Mouse (Mus musculus) intestine, postnatal 0 days (tissue): ENCODE measurements at regions not wholly inside any gene's neighbourhood (a gene's known extent, or its start where the extent isn't known, plus 50 kb on each side); places are given as distances from the start of the nearest gene placed in this dataset.

Experiments used
- ATAC-seq: fragments of 200-750 bp; cut with Nextera tagmentation; 2 replicates; pipeline ENCODE4 v1.8.0; 2017; ENCODE audit warnings: mild to moderate bottlenecking, moderate TSS enrichment, moderate library complexity
- H3K27ac ChIP-seq: fragments of 300-500 bp; sonication (generic); 2 replicates; pipeline ENCODE4 v1.5.1; 2014; ENCODE audit warnings: mild to moderate bottlenecking, low read depth, low read length, moderate library complexity
- H3K27me3 ChIP-seq: fragments of 300-500 bp; sonication (generic); replicated peaks from 2 replicates; pipeline ENCODE4 v1.6.1; 2014; ENCODE audit warnings: low read length, mixed read lengths; ENCODE audit not compliant: control insufficient read depth, insufficient read depth
- H3K36me3 ChIP-seq: fragments of 300-500 bp; sonication (generic); 2 replicates; pipeline ENCODE4 v1.6.1; 2014; ENCODE audit warnings: mild to moderate bottlenecking, moderate library complexity; ENCODE audit not compliant: control insufficient read depth, insufficient read depth
- H3K4me1 ChIP-seq: fragments of 300-500 bp; sonication (generic); replicated peaks from 2 replicates; pipeline ENCODE4 v1.6.1; 2014; ENCODE audit warnings: antibody characterized with exemption, low read length, mixed read lengths; ENCODE audit not compliant: control insufficient read depth, insufficient read depth
- H3K4me2 ChIP-seq: fragments of 300-500 bp; sonication (generic); replicated peaks from 2 replicates; pipeline ENCODE4 v1.6.1; 2014; ENCODE audit warnings: low read depth, mild to moderate bottlenecking, moderate library complexity
- H3K4me3 ChIP-seq: fragments of 300-500 bp; sonication (generic); 2 replicates; pipeline ENCODE4 v1.5.1; 2014; ENCODE audit warnings: low read depth, low read length
- H3K9ac ChIP-seq: fragments of 300-500 bp; sonication (generic); 2 replicates; pipeline ENCODE4 v1.6.1; 2014; ENCODE audit warnings: mild to moderate bottlenecking, low read depth, low read length
- H3K9me3 ChIP-seq: fragments of 300-500 bp; sonication (generic); 2 replicates; pipeline ENCODE4 v1.6.1; 2016; ENCODE audit warnings: mixed run types; ENCODE audit not compliant: control insufficient read depth
- CTCF ChIP-seq: sonication (generic); IDR thresholded peaks from 2 replicates; pipeline ENCODE4 v1.5.1; 2016; ENCODE audit warnings: low read depth, mild to moderate bottlenecking, control low read depth, antibody characterized with exemption, moderate library complexity
- WGBS: fragments of 180-500 bp; shearing (Covaris S2); extraction: QIAGEN DNeasy Blood & Tissue Kit; methylation state at CpG from one replicate; pipeline ENCODE4 v1.1.7; 2014; 5-methylcytosine and 5-hydroxymethylcytosine counted together

GRCm38 (mm10) chr1:119124798-119125197 lies 71.4 kb upstream of the Gli2 start:
- H3K9me3 ChIP-seq: no peaks in the 10 kb centered on the region
- no peaks in the 10 kb centered on the region for H3K4me1 ChIP-seq
- no peak overlapping the region for H3K27ac ChIP-seq
- WGBS: 74% methylated on average over 4 of the region's 4 CpGs
- H3K4me2 ChIP-seq: no peak overlapping the region
- H3K9ac ChIP-seq: no peak overlapping the region
- H3K27me3 ChIP-seq: no peaks in the 10 kb centered on the region
- TF ChIP-seq CTCF: no peak
- ATAC-seq: no peak
- H3K4me3 ChIP-seq: no peak overlapping the region
- no peaks in the 10 kb centered on the region for H3K36me3 ChIP-seq

- H3K4me1 ChIP-seq: no peaks in the 10 kb centered on the region
- no peak for ATAC-seq
- H3K36me3 ChIP-seq: no peaks in the 10 kb centered on the region
- H3K27me3 ChIP-seq: no peaks in the 10 kb centered on the region
- 78% methylated on average over 2 of the region's 2 CpGs for WGBS
- H3K4me2 ChIP-seq: no peak overlapping the region
- TF ChIP-seq CTCF: no peak
- no peak overlapping the region for H3K4me3 ChIP-seq
- H3K9ac ChIP-seq: no peak overlapping the region
- H3K9me3 ChIP-seq: no peaks in the 10 kb centered on the region
- H3K27ac ChIP-seq: no peak overlapping the region
Measured at GRCm38 (mm10) chr1:119124063-119124462, 70.6 kb upstream of the Gli2 start.

GRCm38 (mm10) chr1:119123402-119123801 lies 70.0 kb upstream of the Gli2 start:
- Histone ChIP-seq H3K4me3 (no peak overlapping the region), H3K27me3 (no peaks in the 10 kb centered on the region), H3K27ac (no peak overlapping the region), H3K36me3 (no peaks in the 10 kb centered on the region), H3K4me2 (no peak overlapping the region), H3K9me3 (no peaks in the 10 kb centered on the region), H3K4me1 (no peaks in the 10 kb centered on the region), H3K9ac (no peak overlapping the region)
- WGBS: 35% methylated on average over 3 of the region's 3 CpGs
- no peak for ATAC-seq
- no peak for TF ChIP-seq CTCF

- H3K4me1 ChIP-seq: no peaks in the 10 kb centered on the region
- H3K9ac ChIP-seq: no peak overlapping the region
- H3K4me2 ChIP-seq: no peak overlapping the region
- no peak for TF ChIP-seq CTCF
- H3K27me3 ChIP-seq: no peaks in the 10 kb centered on the region
- no peak overlapping the region for H3K4me3 ChIP-seq
- ATAC-seq: no peak
- no peak overlapping the region for H3K27ac ChIP-seq
- H3K9me3 ChIP-seq: no peaks in the 10 kb centered on the region
- 65% methylated on average over 6 of the region's 6 CpGs for WGBS
- H3K36me3 ChIP-seq: no peaks in the 10 kb centered on the region
Measured at GRCm38 (mm10) chr1:119122975-119123374, 69.6 kb upstream of the Gli2 start.

GRCm38 (mm10) chr1:119119863-119120569 lies 66.6 kb upstream of the Gli2 start:
- WGBS: 34% methylated on average over 8 of the region's 8 CpGs
- no peaks in the 10 kb centered on the region for H3K36me3 ChIP-seq

GRCm38 (mm10) chr1:119115106-119115674 lies 61.8 kb upstream of the Gli2 start:
- H3K27me3 ChIP-seq: no peaks in the 10 kb centered on the region
- ATAC-seq: no peak
- 70% methylated on average over 7 of the region's 7 CpGs for WGBS
- H3K27ac ChIP-seq: no peak overlapping the region
- no peaks in the 10 kb centered on the region for H3K36me3 ChIP-seq
- no peaks in the 10 kb centered on the region for H3K9me3 ChIP-seq
- no peak overlapping the region for H3K4me3 ChIP-seq
- TF ChIP-seq CTCF: no peak
- no peaks in the 10 kb centered on the region for H3K4me1 ChIP-seq
- H3K4me2 ChIP-seq: no peak overlapping the region
- no peak overlapping the region for H3K9ac ChIP-seq

More at GRCm38 (mm10) chr1:119119863-119120569, 66.6 kb upstream of the Gli2 start:
- H3K9ac ChIP-seq: no peak overlapping the region
- TF ChIP-seq CTCF: peak; percentile 59
- no peaks in the 10 kb centered on the region for H3K4me1 ChIP-seq
- no peak overlapping the region for H3K27ac ChIP-seq
- no peak overlapping the region for H3K4me2 ChIP-seq
- H3K4me3 ChIP-seq: no peak overlapping the region
- H3K27me3 ChIP-seq: no peaks in the 10 kb centered on the region
- ATAC-seq: no peak
- H3K9me3 ChIP-seq: no peaks in the 10 kb centered on the region
